ENCODE assay signal across 15 mouse cellular contexts in genomic region chr7:37746133-37746761, GRCm38 (mm10). TPM values are rescaled to one million over a fixed set of nuclear protein-coding genes. Genes with fewer than 3 reads are reported as not detected.
DNase-seq lines count a peak whose midpoint lies in the region; ATAC-seq lines count a peak whose summit lies in the region.
"Had no signal": no experiment of that assay in that cellular context is flagged by ENCODE, and none has a peak within 500 bp of the region (broad histone marks: within the 10 kb centered on the region; RNA-seq: fewer than 3 reads in every experiment).

No protein-coding gene starts in this region.

- peaks cover 30% of the 10 kb centered on the region for H3K36me3 ChIP-seq in forebrain, embryonic 10.5 days (replicated peaks)
- no peaks in the 10 kb centered on the region for H3K36me3 ChIP-seq in forebrain, embryonic 11.5 days (ENCODE audit: control insufficient read depth, insufficient read depth, low read length)
- H3K36me3 ChIP-seq in forebrain, embryonic 12.5 days (replicated peaks) = 0 out of 2 replicates have a peak, but pooled peaks cover 6% of the 10 kb centered on the region
- H3K36me3 ChIP-seq in midbrain, embryonic 15.5 days (replicated peaks) = no peaks in the 10 kb centered on the region

- no peaks in the 10 kb centered on the region for H3K9me3 ChIP-seq in forebrain, embryonic 10.5 days
- no peaks in the 10 kb centered on the region for H3K9me3 ChIP-seq in forebrain, embryonic 11.5 days (ENCODE audit: control insufficient read depth, low read length)
- H3K9me3 ChIP-seq in forebrain, embryonic 12.5 days = no peaks in the 10 kb centered on the region
- H3K9me3 ChIP-seq in midbrain, embryonic 15.5 days = no peaks in the 10 kb centered on the region

- no peak for ATAC-seq in forebrain, embryonic 11.5 days (replicated peaks; ENCODE audit: low FRiP score)
- ATAC-seq in forebrain, embryonic 12.5 days (ENCODE audit: low FRiP score) = no peak
- 0 out of 2 replicates have a peak, but pooled peaks have one; percentile 29 for ATAC-seq in midbrain, embryonic 15.5 days (replicated peaks)
- ATAC-seq: intestine, postnatal 0 days had no signal

- H3K4me2 ChIP-seq in forebrain, embryonic 11.5 days (ENCODE audit: low read depth, low read length, severe bottlenecking) = no peak overlapping the region
- peak overlapping the region; percentile 17; the same call in 1 of the 2 replicates for H3K4me2 ChIP-seq in forebrain, embryonic 12.5 days
- peak overlapping the region; percentile 4; the same call in 1 of the 2 replicates for H3K4me2 ChIP-seq in midbrain, embryonic 15.5 days

- WGBS in forebrain, embryonic 10.5 days = 45% methylated on average over 13 of the region's 13 CpGs
- WGBS in forebrain, embryonic 11.5 days = 45% methylated on average over 12 of the region's 13 CpGs
- WGBS in forebrain, embryonic 12.5 days = 31% methylated on average over 12 of the region's 13 CpGs
- WGBS in midbrain, embryonic 15.5 days = 13% methylated on average over 12 of the region's 13 CpGs

- H3K27ac ChIP-seq in forebrain, embryonic 10.5 days = peak overlapping the region; percentile 9; the same call in 1 of the 2 replicates
- H3K27ac ChIP-seq in forebrain, embryonic 11.5 days (ENCODE audit: low read depth, low read length) = no peak overlapping the region
- peak overlapping the region; percentile 53; the same call in 1 of the 2 replicates for H3K27ac ChIP-seq in forebrain, embryonic 12.5 days
- 0 out of 2 replicates have a peak overlapping the region, but pooled peaks have one; percentile 19 for H3K27ac ChIP-seq in midbrain, embryonic 15.5 days

- H3K4me3 ChIP-seq in forebrain, embryonic 10.5 days = no peak overlapping the region; the same call in 1 of the 2 replicates
- no peak overlapping the region for H3K4me3 ChIP-seq in forebrain, embryonic 11.5 days (ENCODE audit: low read depth, low read length)
- H3K4me3 ChIP-seq in forebrain, embryonic 12.5 days (replicated peaks) = no peak overlapping the region
- H3K4me3 ChIP-seq in midbrain, embryonic 15.5 days = no peak overlapping the region

- H3K4me1 ChIP-seq in forebrain, embryonic 10.5 days = peaks cover 59% of the 10 kb centered on the region
- H3K4me1 ChIP-seq in forebrain, embryonic 11.5 days (replicated peaks; ENCODE audit: control insufficient read depth, insufficient read depth, low read length) = peaks cover 5% of the 10 kb centered on the region; the same call in 1 of the 2 replicates
- peaks cover 52% of the 10 kb centered on the region for H3K4me1 ChIP-seq in forebrain, embryonic 12.5 days
- peaks cover 28% of the 10 kb centered on the region for H3K4me1 ChIP-seq in midbrain, embryonic 15.5 days

- no peak for DNase-seq in forebrain, embryonic 10.5 days (ENCODE audit: extremely low spot score, low spot score)
- DNase-seq in forebrain, embryonic 11.5 days (ENCODE audit: low spot score) = no peak
- DNase-seq in layer of hippocampus, adult 11-12 months (ENCODE audit: low spot score) = peak; percentile 25
- no peak for DNase-seq in layer of hippocampus, postnatal 14 days (ENCODE audit: low spot score in 2 of 2)
- DNase-seq in cerebellum, adult 9-10 months = no peak
- no peak for DNase-seq in cerebellum, adult 11 months
- DNase-seq: adrenal gland, adult 8-10 months; B cell, adult 2 months; cerebellum, adult 11-12 months; gastrocnemius, postnatal 14 days; layer of hippocampus, postnatal 36 days; liver had no signal

- H3K9ac ChIP-seq in forebrain, embryonic 11.5 days (ENCODE audit: low read length) = no peak overlapping the region; the same call in 1 of the 2 replicates
- H3K9ac ChIP-seq in forebrain, embryonic 12.5 days = no peak overlapping the region
- H3K9ac ChIP-seq in midbrain, embryonic 15.5 days = no peak overlapping the region

- no peaks in the 10 kb centered on the region for H3K27me3 ChIP-seq in forebrain, embryonic 10.5 days (ENCODE audit: poor library complexity, severe bottlenecking)
- no peaks in the 10 kb centered on the region for H3K27me3 ChIP-seq in forebrain, embryonic 11.5 days (ENCODE audit: control insufficient read depth, insufficient read depth, low read length)
- no peaks in the 10 kb centered on the region for H3K27me3 ChIP-seq in forebrain, embryonic 12.5 days
- H3K27me3 ChIP-seq in midbrain, embryonic 15.5 days (replicated peaks) = no peaks in the 10 kb centered on the region

RNA-seq across cellular contexts. Expression of gene Zfp536, which starts 27.2 kb away (rescaled TPM):
- polyA plus RNA-seq in forebrain, embryonic 10.5 days (2016; fragmentation: Nextera tagmentation; extraction: Ambion mirVana) = 30.5 and 31.5 TPM in 2 replicates
- polyA plus RNA-seq in forebrain, embryonic 11.5 days (2014; fragmentation: Nextera tagmentation; extraction: Ambion mirVana) = 34.4 and 41.8 TPM in 2 replicates
- total RNA-seq in layer of hippocampus, postnatal 14 days (2021) = 10 to 100 TPM; 49.4 to 49.5 TPM
- polyA plus RNA-seq in forebrain, embryonic 12.5 days (2016; fragmentation: Nextera tagmentation; extraction: Ambion mirVana) = 45.7 and 53.1 TPM in 2 replicates
- polyA plus RNA-seq in midbrain, embryonic 15.5 days (2015; fragmentation: Nextera tagmentation; extraction: Ambion mirVana) = 36.5 and 36.7 TPM in 2 replicates
